Mouse (Mus musculus) C2C12 (cell line): ENCODE data around the gene Cobl.

Experiments
- CEBPB ChIP-seq: IDR thresholded peaks from one replicate; pipeline ENCODE4 v1.6.1; 2011; ENCODE audit warnings: low read depth, mild to moderate bottlenecking, control low read depth, moderate library complexity
- CTCF ChIP-seq: IDR thresholded peaks from one replicate; pipeline ENCODE4 v1.5.1; 2011; ENCODE audit not compliant: control insufficient read depth, insufficient read depth, insufficient read length
- FOSL1 ChIP-seq: IDR thresholded peaks from one replicate; pipeline ENCODE4 v1.8.0; 2011; ENCODE audit warnings: mild to moderate bottlenecking, low read length; ENCODE audit not compliant: poor library complexity, insufficient read depth, severe bottlenecking
- MAX ChIP-seq: IDR thresholded peaks from one replicate; pipeline ENCODE4 v1.6.1; 2011; ENCODE audit warnings: mild to moderate bottlenecking, control low read depth
- MYOD1 ChIP-seq: IDR thresholded peaks from one replicate; pipeline ENCODE4 v1.6.1; 2011; ENCODE audit warnings: low read depth; ENCODE audit not compliant: control insufficient read depth, insufficient read length
- MYOG ChIP-seq: IDR thresholded peaks from one replicate; pipeline ENCODE4 v1.6.1; 2011; ENCODE audit not compliant: control insufficient read depth, insufficient read length; ENCODE audit errors: extremely low read depth
- USF1 ChIP-seq: IDR thresholded peaks from one replicate; pipeline ENCODE4 v1.6.1; 2011; ENCODE audit warnings: low read depth, mild to moderate bottlenecking, control low read depth, moderate library complexity

DNA sequence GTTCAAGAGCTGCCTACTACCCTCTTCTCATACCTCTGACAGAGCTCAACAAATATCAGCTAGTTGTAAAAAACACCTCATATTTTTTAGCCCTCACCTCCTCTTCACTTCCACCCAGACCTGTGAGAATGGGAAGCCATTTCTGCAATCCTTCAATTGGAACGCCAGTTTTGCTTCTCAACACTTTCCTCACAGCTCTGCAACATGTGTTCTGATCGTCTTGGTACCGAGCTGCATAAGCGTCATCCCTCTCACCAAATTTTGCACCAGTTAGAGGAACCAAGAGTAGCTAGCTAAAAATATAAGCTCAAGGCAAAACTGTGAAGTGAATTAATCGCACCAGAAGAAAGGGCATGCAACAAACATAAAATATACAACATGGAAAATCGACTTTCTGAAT is 56.9 kb downstream of the Cobl start:
- TF ChIP-seq USF1 (no peak), CTCF (no peak), FOSL1 (no peak), MYOG (no peak), MAX (no peak), CEBPB (no peak), MYOD1 (no peak)
